In the genomic region with DNA sequence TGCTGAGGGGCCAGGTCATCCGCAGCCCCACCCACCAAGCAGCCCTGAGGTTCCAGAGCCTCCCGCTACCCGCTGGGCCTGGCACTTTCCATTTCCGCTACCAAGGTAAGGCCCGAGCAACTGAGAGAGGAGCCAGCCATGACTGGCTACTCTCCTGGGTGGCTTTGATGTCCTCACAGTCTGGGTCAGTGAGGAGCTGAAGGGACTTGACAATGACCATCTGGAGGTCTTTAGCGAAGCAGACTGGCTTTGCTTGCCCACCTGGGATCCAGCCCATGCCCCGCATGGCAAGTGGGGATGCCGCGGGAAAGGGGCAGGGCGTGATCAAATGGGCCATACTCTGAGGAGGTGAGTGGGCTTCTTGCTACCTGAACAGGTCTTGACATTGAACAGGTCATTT, we compare ENCODE assay signal across 18 mouse cellular contexts. TPM values are rescaled to one million over a fixed set of nuclear protein-coding genes. Genes with fewer than 3 reads are reported as not detected.
"Had no signal": no experiment of that assay in that cellular context is flagged by ENCODE, and none has a peak within 500 bp of the region (broad histone marks: within the 10 kb centered on the region; RNA-seq: fewer than 3 reads in every experiment).

No protein-coding gene starts in this region.

- H3K9ac ChIP-seq: lung, embryonic 14.5 days; midbrain, embryonic 13.5 days; neural tube, embryonic 13.5 days; neural tube, embryonic 15.5 days had no signal

- H3K4me2 ChIP-seq: lung, embryonic 14.5 days; midbrain, embryonic 11.5 days; midbrain, embryonic 13.5 days; neural tube, embryonic 13.5 days; neural tube, embryonic 15.5 days had no signal

- DNase-seq: lung, adult 18-20 months; lung, embryonic 14.5 days; lung, postnatal 10 days; lung, postnatal 4 days; retina, postnatal 1 day; right cerebral cortex, adult 18-20 months; right cerebral cortex, postnatal 25 days; right cerebral cortex, postnatal 4 days; spleen, adult 18-20 months; thymus, adult 18-20 months; thymus, postnatal 14 days; thymus, postnatal 36 days had no signal

- H3K36me3 ChIP-seq: midbrain, embryonic 13.5 days; neural tube, embryonic 13.5 days; neural tube, embryonic 15.5 days had no signal

- H3K27ac ChIP-seq: midbrain, embryonic 13.5 days; neural tube, embryonic 13.5 days; neural tube, embryonic 15.5 days had no signal

- ATAC-seq: midbrain, embryonic 13.5 days; midbrain, embryonic 16.5 days had no signal

- H3K4me3 ChIP-seq: midbrain, embryonic 13.5 days; myocyte; neural tube, embryonic 13.5 days; neural tube, embryonic 15.5 days had no signal

- H3K9me3 ChIP-seq: midbrain, embryonic 13.5 days; neural tube, embryonic 13.5 days; neural tube, embryonic 15.5 days had no signal

RNA-seq across cellular contexts. Expression of gene Sez6, which starts 32.3 kb away (rescaled TPM):
- polyA plus RNA-seq: myocyte had no signal
